Mouse (Mus musculus) cerebellum, postnatal 25 days (tissue): ENCODE data around the gene Nipal1.

ENCODE experiments used
- DNase-seq, 2 experiments: peaks; one replicate each; pipeline ENCODE4 v3.0.0; 2021; ENCODE audit warnings: mixed read lengths in 2 of 2

Nipal1 gene

DNA sequence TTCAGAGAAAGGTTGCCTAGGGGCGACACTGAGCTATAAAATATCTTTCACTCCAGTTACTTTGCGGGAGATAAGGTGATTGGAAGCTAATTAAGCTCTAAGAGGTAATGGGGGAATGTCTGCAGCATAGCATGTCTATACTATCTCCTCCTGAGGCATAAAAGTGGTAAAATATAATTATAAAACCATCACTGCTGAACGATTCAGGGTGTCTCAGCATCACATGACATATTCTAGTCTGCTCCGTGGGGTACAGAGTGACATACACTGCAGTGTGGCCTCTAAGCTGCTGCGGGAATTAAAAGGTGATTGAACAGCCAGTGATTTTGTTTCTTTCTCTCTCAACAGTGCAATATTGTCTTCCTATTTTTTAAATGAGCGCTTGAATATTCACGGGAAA lies 18.8 kb downstream of the Nipal1 start:
- no peak for DNase-seq

DNA sequence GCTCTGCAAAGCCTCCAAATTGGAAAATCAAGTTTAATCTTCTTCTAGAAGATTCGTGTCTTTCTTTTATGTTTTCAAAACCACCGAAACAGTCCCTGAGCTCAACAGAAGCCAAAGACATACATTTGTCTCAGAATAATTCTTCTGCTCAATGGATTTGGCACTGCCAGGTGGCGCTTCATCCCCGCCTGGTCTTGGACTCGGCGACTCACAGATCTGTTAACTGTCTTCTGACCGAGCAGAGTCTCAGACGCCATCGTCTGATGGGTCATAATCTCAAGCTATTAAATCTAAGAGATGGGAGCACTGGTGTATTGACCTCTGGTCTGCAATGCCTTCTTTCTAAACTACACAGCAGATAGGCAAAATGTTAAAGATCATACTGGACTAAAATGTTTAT lies 20.8 kb downstream of the Nipal1 start:
- peak; percentile 14 to 39 for DNase-seq

DNA sequence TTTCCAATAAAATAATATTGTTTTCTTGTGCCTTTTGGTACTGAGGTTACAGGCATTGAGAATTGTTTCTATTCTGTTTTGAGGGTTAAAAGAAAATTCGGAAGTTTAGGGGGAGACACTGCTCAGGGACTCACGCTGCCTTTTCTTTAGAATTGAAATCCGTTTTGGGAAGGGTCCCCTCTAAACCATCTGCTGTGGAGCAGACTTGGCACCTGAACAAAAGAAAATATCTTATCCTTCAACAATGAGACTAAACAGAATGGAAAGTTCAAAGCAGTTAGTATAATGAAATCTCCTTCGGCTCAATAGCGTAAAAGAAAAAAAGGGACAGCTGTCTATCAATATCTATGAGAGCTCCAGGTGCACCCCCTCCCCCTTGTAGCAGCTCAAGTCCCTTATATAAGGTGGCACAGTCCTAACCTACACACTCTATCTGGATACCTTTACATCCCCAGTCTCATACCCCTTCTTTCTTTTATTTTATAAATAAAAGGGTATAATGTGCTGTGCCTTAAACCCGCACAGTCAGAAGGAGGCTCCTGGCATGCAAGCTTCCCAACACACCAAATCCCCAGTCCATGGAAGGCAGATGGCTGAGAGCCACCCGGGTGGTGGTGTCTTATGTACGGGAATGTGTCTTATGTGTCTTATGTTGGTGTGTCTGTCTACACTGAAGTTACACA lies 23.6 kb downstream of the Nipal1 start:
- no peak for DNase-seq

DNA sequence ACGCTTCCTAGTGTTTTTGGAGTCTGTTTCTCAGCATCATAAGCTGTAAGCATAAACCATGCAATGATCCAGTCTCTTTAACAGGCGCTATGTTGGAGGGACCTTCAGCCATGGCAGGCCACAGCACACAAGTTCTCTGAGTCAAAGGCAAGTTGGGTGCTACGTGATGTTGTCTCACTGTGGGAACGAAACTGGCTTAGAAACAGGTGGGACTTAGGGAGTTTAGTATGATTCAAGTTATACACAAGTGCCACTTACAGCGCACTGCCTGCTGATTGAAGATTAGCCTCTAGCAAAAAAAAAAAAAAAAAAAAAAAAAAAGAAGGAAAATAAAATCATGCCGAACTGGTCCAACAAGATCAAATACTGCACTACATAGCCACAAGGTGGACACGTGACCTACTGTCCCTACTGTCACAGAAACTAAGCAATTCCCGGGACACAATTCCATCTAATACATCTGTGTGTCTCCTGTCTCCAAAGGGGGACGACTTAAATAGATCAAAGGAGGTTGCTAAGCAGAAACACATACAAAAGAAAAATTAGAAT lies 27.5 kb downstream of the Nipal1 start:
- no peak for DNase-seq

DNA sequence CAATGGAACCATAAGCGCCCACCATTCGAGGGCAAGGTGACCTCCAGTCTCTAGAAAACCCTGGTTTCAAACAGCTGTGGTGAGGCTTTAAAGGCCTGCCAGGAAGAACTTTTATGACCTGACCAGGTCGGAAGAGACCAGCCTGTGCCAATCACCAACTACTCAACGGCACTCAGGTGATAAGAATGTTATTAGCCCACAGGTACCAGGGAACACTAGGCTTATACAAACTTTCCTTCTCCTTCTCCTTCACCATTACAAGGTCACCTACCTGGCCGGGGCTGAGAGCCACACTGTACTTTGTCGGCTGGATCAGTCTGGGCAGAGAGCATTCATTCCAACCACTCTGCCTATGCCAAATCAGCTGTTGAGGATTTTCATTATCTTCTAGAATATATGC lies 33.9 kb downstream of the Nipal1 start:
- no peak for DNase-seq

DNA sequence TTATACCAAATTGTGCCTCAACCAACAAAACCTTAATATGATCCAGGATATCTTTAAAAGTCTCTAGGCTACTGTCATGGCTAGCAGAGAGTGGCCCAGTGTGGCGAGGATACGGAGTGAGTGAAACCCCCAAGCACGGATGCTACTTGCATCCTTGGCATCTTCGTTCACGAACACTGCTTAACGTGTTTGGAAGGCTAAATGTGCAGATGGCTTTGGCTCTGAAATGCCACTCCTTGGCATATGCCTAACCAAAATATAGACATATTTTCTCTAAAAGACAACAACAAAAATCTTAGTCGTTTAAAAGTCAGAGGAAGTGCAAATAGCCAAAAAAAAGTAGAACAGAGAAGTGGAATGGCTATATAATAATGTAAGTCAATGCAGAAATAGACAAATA lies 42.0 kb downstream of the Nipal1 start:
- DNase-seq = no peak

DNA sequence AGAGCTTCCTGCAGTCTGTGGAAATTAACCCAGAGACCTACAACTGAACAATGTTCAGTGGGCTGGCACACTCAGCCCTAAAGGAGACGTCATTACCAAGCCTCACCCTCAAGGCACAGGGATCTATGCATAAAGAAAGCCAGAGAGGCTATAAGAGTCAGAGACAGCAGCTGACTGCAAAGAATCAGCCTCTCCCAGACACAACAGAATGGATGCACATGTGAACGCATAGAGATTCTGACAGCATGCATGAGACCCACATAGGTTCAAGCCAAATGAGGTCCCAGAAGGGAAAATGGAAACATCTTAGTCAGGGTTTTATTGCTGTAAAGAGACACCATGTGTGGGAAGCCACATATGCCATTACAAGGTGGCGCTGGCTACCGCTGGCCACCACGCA lies 42.9 kb downstream of the Nipal1 start:
- no peak for DNase-seq

DNA sequence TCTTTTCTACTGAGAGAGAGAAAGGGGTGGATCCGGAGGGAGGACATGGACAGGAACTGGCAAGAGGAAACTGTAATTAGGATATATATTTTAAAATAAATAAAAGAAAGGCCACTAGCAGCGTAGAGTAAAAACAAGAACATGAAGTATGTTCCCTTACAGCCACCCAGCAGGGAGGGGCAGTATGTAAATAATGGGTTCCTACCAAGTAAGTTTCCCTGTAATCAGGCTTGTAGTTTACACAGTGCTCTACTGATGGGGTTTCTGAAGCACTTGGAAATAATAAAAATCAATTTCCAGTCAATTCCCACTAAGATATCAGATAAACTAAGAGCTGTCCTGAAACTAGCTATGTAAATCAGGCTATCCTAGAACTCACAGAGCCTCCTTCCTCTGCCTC lies 47.1 kb downstream of the Nipal1 start:
- DNase-seq = no peak

DNA sequence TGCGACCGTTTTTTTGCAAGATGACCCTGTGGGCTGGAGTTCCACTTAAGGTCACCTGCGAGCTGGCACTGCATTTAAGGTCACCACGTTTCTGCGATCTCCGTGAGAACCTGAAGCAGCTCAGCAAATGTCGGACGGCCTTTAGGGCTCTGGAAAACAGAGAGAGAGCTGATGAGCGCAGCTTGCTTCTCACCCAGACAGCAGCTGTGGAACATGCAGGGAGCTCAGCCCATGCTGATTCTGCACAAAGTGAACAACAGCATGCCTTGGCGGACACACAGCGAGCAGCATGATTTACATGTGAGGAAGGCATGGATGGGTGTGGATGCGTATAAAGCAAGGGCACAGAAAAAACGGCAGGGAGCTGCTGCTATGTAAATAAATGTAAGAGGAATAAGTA lies 48.9 kb downstream of the Nipal1 start:
- DNase-seq = no peak

DNA sequence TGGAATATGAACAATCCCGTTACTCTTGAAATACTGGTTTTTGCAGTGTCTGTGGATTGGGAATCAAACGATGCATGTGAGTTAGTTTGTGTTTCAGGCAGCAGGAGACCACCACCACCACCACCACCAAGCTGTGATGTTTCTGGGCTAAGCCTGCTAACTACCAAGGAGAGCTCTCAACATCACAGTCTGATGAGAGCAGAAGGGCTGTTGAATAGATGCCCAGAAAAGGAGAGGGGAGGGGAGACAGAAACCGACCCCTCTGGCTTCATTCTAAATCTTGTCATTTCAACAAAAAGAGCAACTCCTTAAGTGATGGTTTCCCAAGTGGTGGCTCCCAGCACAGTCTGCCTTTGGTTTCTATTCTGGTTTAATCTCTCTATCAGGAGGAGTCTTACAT lies 50.7 kb downstream of the Nipal1 start:
- no peak for DNase-seq

DNA sequence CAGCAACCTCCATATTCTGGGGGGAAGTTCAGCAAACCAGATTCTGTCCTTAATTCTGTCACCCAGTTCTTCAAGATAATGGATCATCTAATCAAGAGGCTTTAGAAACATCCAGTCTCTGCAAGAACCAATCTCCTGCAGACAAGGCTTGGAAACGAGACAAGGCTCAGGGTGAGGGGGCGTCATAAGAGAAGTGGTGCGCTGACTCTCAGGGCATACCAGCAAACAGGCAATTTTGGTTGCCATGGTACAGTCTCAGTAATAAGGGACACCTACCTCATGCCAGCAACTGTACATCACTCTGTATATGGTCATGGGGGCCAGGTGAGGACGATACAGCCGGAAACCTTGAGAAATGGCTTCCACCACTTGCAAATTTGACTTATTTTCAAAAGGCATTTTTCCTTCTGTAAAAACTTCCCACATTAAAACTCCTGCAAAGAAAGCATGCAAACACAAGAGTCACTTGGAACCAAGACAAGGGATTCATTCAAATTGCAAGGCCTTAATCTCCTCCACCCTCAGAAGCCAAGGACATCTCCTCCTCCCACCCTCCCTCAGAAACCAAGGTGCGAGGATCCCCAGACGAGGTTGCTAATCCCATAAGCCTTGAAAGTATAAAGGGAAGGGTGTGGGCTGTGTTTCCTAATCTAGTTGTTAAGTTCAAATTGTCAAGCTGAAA lies 51.4 kb downstream of the Nipal1 start:
- no peak for DNase-seq

DNA sequence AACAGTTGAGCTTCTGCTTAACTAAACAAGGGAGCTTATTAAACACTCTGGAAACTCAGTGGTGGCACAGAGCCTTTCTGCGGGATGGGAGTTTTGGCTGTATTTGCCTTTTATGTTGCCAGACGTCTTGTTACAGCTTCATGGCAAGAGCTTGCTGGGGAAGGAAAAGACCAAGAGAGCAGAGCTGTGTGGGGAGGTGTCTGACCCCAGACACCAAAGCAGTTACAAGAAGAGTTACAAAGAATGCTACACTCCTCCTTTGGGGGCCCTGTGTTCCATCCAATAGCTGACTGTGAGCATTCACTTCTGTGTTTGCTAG lies 51.9 kb downstream of the Nipal1 start:
- DNase-seq = no peak

DNA sequence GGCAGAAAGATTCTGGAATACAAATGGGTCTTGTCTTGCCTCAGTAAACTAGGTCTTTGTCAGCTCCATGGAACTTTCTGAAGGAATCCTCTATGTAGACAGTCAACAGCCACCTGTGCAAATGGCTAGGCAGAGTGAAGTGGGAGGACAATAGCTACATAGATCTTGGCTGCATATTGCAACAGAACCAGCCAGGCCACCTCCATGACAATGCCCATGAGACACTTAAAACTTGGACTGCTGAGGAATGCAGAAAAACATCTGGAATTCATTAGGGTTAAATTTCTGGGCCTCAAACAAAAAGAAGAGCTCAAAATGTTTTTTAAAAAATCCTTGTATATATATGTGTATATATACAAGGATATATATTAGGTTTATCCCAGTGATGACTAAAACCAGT lies 54.6 kb downstream of the Nipal1 start:
- DNase-seq = no peak

DNA sequence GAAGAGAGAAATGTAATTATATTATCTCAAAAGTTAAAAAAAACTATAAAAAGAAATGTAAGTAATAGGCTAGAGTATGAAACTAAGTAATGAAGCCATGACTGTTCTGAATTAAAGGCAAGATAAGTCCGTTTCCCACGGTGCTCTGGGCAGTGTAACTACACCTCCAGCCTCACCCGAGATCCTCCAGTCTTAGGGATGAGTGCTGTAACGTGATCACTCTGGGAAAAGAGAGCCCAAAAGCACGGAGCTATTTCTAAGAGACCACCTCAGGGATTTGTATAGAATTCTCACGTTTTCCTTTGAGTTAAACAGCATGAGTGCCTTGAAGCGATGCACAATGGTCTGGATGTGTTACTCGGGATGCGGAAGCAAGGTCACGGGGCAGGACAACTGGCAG lies 58.5 kb downstream of the Nipal1 start:
- no peak for DNase-seq

DNA sequence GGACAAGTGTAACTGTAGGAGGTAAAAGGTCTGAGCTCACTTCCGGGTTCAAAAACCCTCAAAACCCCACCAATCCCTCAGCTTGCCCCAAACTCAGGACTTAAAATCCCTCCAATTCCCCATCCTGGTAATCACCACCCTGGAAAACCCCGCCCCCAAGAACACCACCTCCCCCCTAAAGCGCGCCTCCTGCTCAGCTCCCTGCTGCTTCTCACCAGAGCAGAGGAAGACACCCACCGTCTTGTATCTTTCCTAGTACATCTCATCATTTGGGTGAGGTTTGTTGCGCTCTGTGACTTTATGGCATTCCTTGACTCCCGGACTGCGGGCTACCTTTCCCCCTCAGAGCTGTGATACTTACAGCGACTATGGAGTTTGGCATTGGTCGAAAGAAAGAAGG lies 59.1 kb downstream of the Nipal1 start:
- no peak for DNase-seq

DNA sequence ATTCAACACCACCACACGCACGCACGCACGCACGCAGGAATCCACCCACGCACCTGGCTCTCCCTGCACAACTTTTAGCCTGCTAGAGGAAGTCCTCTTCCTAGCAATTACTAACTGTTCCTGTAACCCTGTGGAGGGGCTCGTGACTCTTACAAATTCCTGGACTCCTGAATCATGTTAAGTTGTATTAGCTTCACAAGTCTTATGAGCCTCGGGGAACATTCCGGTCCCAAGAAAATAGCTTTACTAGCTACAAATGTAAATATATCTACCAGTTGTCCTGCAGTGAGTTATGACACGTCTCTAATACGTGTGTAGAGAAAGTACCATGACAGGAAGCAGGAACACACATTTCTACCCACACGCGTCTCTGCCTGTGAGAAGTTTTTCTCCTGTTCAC lies 61.9 kb downstream of the Nipal1 start:
- no peak for DNase-seq

DNA sequence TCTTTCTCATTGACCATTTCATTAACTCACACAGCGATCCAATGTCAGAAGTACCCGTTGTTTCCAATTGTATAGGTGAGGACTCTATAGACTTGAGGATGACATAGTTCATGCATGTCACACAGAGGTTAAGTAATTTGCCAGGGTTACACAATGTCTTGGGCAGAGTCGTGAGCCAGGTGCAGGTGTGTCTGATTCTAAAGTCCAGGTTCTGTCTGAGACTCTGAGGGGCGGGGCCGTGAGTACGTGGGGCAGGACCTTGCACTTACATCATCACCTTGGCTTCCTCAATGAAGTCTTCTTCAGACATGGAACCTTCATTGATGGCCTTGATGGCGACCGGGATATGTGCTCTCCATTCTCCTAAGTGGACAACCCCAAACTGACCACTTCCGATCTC lies 62.4 kb downstream of the Nipal1 start:
- DNase-seq = no peak

DNA sequence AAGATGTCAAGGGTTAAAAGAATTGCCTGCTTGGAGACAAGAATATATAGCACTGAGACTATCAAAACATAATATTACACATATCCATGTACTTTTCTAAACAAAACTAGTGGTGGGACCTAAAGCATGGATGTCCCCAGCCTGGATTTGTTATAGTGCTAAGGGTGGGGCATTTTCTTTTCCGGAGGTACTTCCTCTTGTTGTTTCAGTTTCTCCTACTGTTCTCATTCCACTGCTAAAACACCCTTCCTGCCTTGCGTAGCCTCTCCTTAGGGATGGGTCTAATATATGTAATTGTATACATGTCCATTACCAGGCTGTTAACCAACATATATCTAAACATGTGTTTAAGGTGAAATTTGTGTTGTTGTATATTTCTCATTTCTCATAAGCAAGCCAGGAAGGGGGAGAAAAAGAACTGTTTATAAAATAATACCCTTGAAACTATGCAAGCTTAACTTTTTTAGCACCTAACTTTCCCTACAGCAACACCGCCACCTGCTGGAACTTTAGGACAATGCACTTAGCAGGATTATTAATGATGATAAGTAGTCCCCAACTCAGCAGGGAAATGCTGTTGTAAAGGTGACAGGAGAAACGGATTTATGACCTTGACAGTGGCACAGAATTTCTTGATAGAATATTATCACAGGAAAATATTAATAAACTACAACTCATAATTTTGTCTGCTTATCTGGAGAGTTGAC lies 63.1 kb downstream of the Nipal1 start:
- DNase-seq = peak; percentile 44 to 73

DNA sequence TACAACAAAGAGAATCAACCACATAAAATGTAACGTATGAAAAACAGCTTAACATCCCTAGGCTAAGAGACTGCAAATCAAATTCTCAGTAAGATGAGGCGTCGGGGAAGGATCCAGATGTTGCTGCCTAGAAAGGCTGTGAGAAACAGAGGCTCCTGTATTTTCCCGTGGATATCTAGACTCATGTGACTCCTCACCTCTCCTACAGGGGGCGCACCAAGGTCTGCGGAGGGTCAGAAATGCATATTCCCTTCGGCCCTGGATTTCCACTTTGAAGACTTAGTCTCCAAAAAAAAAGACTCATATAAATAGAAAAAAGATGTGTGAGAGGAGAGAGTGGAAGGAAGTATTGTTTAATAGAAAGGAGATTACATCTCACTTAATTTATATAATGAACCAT lies 73.0 kb downstream of the Nipal1 start:
- DNase-seq = no peak
